Mouse (Mus musculus) right cerebral cortex, adult 18-20 months (tissue): ENCODE results near the gene Epo.

Experiments used
- DNase-seq: peaks from one replicate; pipeline ENCODE4 v3.0.0; 2022; ENCODE audit warnings: mixed read lengths

Gene Epo

DNA sequence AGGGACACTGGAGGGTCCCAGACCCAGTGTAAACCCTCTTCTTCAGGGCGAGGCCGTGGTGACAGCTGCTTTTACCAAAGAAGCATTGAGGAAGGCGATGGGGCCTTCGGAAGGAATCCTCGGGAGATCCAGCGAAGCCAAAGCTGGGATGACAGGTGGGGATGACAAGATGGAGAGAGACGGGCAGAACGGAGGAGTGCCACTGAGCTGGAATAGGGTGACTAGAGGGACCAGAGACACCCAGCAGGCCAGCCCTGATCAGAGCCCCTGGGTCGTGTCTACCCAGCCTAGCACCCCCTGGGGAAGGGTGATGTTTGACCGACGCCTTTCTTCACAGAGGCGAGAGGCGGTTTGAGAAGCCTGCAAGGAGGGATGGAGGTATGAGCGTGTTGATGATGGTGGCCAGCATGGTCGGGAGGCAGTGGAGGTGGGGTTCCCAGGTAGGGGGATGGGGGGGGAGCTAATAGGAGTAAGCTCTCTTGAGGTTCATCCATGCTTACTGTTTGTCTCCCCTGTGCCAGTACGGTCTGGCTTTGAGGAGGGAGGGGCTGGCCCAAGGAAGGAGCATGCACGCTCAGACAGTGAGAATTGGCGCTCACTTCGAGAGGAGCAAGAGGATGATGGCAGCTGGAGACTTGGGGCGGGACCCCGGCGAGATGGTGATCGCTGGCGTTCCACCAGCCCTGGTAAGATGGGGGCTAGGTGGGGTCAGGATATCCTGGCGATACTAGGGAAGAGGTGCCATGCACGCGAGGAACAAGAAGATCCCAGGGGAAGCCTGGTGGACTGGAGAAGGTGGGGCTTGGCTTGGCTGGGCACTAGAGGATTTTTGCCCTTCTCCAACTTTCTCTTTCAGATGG lies 13.1 kb downstream of the Epo start:
- DNase-seq: no peak

DNA sequence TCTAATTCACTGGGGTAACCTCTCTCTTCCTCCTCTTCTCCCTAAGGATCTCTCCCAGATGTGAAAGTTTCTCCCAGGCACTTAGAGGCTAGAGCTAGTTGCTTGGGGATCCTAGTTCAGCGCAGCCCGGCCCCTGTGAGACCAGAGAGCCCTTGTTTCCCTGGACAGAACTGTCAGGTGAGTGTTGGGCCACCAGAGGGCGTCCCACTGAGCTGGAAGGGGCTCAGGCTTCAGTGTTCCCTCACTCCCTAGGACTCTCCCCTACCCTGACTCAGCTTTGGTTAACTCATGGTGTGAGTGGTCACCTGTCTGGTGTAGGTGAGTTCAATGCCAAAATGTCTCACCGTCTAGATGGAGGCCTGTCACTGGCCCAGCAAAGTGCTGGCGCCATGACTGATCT lies 14.6 kb downstream of the Epo start, which contains the start of gene Gigyf1:
Gene Gigyf1, plus strand, starts transcription at position 113 of the 400 bp plus-strand sequence.
- DNase-seq: no peak

DNA sequence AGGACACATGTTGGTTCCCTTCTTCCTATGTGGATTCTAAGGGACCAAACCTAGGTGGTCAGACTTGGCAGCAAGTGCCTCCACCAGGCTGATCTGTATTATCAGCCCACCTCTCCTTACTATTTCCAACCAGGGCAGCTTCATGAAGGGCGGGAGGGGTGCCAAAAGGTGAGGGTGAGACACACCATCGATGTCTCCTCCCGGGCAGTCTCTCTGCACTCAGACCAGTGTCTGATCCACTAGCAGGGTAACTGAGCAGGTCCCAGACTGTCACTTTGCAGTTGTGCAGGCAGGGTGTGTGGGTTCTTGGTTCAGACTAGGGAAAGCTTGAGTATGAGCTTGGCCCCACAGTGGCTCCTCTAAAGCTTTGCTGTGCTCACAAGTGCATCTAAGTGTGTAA lies 18.2 kb downstream of the Epo start:
- DNase-seq: no peak

DNA sequence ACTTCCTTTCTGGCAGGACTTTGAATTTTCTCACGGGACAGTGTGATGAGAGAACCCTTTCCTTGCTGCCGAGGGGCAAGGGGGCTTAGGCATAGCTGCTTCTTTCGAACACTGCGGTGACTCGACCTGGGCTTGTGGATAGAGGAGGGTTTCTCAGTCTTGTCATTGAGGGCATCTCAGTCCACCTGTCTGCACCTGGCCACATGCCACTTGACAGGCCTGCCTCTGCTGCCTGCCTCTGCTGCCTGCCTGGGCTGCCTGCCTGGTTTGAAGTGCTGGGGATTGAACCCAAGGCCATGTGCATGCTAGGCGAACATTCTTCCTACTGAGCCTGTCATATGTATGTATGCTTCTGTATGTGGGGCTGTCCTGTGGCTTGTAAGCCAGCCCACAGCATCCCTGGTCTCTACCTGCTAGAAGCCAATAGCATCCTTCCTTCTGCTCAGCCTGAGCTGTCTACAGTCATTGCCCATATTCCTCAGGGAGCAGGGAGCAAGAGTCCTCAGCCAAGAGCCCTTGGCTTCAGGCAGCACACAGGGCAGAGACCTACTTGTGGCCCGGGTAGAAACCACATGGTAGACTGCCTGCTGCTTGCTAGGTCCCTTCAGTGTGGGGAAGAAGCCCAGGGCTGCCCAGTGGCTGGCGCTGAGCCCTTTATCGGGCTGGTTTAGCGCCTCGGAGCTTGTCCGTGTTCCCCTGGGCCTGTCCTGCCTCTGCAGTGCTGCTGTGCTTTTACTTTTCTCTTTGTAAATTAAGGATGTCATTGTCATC lies 18.9 kb downstream of the Epo start:
- DNase-seq: no peak

GRCm38 (mm10) chr5:137512847-137513794 lies 19.9 kb downstream of the Epo start:
- no peak for DNase-seq

DNA sequence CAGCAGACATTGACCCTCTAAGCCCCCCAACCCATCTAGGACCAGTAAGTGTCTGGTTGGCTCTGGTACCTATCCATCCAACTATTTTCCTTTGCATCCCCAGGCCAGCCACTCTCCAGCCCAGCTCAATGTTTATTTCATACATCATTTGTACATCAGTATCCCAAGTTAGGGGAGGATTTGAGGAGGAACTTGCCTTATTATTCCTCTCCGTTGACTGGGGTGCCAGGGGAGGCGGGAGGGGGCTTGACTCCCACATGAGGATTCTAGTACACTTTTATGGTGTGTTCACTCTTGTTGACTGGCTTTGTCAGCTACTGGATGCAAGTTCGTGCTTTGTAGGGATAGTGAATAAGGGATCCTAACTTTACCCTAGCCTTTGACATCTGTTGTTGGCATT lies 21.3 kb downstream of the Epo start:
- no peak for DNase-seq

DNA sequence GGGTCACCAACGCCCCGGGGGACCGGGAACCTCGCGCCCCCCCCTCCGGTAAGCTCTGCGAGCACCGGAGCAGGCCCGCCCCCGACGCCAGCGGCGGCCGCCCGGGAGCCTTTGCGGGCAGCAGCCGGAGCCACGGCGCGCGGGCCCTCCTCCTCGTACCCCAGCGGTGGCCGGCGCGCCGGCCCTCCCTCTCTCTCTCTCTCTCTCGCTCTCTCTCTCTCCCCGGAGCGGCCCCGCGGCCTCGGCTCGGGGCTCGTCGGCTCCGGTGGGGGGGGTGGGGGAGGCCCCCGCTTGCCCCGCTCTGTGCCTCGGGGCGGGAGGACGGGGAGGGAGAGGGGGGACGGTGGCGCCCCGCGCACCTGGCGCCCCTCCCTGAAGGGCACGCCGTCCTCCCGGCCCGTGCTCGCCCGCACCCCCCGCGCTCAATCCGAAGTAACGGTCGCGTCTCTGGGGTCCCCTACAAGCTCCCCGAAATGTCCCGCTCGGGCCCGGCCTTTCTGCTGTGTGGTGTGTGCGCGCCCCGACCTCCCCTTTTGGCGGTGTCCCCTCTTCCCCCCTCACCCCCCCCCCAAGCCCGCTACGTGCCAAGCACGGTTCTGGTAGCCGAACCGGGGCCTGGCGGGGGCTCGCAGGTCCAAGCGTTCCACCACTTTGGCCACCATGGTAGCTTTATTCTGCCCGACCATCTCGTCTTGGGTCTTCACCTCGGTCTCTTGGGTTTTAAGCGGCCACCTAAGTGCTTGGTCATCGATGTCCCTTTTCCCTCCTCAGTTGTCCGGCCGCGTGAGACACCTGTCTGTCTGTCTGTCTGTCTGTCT lies 22.3 kb downstream of the Epo start:
- no peak for DNase-seq

DNA sequence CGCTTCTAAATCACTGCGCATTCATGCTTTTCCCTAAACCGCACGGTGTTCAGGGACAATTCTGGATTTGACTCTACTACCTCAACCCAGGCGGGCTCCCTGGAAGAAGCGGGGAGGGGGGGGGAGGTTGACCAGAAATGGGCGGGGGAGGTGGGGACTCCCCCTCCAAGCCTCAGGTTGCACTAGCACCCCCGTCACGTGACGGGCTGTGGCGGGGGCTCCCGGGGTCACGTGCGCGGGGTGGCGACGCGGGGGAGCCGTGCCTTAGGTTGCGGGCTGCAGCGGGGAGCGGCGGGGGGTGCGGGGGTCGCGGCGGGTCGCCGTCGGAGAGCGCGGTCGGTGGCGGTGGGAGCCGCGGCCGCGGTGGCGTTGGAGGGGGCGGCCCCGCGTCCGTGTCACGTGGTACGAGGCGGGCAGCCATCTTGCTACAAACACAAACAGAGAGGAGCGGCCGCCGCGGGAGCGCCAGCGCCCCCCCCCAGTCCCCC lies 23.0 kb downstream of the Epo start:
- DNase-seq: peak; percentile 81

DNA sequence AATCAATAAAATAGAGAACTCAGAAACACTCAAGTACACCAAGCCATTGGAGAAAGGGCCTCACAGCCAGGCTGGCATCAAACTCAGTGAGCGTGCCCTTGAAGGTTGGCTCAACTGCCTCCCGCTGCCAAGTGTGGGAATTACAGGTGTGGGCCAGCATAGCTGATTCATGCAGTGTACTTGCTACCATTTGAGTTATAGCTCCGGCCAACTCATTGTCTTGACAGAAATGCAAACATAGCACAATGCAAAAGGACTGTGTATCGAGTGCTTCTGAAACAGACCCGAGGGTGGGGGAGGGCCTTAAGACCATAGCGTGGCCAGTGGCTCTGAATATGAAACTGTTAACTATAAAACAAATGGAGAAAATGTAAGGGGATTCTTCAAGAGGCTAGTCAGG lies 29.0 kb downstream of the Epo start:
- no peak for DNase-seq

- peak; percentile 79 for DNase-seq
Measured at GRCm38 (mm10) chr5:137502667-137503110, 30.4 kb downstream of the Epo start.

DNA sequence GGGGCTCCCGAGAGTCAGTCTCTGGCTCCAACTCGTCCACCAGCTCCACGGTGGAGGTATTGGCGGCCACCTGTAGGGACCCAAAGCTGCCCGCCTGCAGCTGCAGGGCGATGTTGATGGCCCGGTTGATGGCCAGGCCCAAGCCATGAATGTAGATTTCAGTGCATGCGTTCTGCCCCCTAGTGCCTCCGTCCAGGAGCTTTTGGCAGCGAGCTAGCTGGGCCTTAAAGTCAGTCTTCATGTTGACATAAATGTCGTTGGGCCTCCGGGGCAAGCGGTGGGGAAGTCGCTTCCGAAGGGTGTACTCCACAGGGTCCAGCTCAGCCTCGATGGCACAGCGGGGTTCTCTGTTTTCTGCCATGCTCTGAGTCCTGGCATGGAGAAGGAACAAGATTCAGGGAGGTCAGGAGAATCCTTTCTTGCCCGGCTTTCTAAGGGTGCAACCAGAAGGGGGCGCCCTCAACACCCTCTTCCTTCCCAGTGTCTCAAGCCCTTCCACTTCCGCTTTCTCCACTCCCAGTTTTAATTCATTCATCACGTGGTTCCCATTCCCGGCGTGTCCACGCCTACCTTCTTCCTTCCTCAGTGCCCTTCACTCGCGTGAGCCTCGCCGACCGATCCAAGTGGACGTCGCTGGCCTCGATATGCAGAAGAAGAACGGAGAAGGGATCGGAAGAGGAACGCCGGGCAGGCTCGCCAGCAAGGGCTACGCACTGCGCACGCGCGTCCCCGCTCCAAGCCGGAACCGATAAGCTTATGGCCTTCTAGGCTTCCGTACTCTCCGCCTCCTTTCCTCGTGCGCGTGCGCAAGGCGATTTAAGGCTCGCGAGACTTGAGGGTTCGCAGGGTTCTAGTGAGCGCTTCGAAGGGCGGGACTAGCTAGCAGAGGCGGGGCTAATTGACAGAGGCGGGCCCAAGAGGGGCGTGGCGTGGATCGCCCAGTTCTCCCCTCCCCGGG lies 31.1 kb downstream of the Epo start, which contains the start of gene Pop7:
Gene Pop7, minus strand, starts transcription at position 810 of the 958 bp plus-strand sequence.
- DNase-seq: peak; percentile 99

DNA sequence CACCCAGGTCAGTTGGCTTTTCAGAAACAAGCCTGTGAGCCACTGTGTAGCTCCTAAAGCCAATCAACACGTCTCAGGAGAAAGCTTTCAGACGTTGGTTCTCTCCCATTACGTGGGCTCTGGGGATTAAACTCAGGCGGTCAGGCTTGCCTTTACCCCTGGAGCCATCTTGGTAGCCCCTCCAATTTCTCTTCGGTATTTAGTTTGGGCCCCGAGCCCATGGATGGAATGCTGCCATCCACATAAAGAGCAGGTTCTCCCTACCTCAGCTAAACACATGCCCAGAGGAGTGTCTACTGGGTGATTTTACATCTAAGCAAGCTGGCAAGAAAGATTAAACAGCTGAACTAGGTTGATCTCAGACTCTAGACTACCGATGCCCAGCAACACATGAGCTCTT lies 32.9 kb downstream of the Epo start:
- DNase-seq: no peak

- DNase-seq: no peak
Measured at GRCm38 (mm10) chr5:137493831-137494230, 39.2 kb downstream of the Epo start.

GRCm38 (mm10) chr5:137491559-137491958 lies 41.5 kb downstream of the Epo start:
- DNase-seq: no peak

DNA sequence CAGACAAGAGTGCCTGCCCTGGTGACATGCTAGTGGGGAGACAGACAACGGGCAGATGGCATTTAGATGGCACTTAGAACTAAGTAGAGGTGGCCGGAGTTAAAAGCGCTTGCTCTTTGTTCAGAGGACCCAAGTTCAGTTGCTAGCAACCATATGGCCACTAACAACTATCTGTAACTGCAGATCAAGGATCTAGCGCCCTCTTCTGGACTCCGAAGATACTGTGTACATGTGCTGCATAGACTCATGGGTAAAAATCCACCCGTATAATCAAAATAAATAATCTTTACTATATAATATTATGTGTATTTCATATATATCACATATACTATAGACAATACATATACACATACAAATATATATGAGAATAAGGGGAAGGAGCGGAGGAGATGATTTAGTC lies 45.4 kb downstream of the Epo start:
- DNase-seq: no peak

GRCm38 (mm10) chr5:137485851-137486155 lies 47.2 kb downstream of the Epo start:
- no peak for DNase-seq

DNA sequence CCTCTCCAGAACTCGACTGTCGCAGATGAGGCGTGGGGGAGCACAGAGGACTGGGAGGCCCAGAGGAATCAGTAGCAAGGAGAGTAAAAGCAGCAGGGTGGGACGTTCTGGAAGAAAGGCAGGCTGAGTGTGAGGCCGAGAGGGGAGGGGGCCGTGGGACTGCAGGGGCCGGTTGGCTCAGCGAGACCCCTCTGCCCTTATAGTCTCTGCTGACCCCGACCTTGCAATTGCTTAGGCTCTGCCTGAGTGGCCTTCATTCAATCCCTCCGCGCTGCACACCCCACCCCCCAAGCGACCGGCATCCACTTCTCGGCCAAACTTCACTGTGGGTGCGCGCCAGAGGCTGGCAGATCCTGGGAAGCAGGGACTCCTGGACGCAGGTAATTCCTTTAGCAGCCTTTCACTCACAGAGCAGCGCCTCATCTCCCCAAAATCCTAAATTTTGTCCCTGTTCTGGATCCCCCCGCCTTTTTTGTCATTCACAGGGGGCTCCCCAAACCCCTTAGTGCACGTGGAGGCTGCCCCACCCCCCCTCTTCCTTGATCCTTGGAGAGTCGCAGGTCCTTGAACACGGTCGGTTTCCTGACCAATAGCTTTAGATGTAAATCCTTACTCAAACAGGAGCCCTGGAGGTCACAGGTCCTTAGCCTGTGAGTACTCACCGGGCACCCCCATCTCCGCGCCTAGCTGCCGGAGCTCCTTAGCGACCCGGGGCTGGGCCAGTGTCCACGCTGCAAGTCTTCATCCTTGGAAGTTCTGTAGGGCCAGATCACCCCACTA lies 47.8 kb downstream of the Epo start:
- DNase-seq: no peak

DNA sequence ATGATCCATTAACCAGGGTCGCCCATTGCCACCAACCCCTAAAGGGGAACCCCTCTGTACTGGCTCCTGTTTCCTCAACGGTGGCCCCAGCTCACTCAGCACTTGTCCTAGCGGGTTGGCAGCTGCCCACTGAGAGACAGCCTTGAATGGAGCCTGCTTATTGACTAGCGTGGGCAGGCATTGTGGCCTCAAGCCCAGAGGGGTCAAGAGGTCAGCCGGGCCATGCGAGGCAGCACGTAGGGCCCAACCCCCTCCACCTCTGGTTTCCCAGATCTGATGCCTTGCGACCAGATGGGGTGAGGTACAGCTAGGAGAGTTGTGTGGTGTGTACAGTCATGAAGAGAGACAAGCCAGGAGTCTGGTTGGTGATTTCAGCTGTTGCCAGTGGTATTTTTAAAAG lies 51.1 kb downstream of the Epo start:
- DNase-seq: no peak

DNA sequence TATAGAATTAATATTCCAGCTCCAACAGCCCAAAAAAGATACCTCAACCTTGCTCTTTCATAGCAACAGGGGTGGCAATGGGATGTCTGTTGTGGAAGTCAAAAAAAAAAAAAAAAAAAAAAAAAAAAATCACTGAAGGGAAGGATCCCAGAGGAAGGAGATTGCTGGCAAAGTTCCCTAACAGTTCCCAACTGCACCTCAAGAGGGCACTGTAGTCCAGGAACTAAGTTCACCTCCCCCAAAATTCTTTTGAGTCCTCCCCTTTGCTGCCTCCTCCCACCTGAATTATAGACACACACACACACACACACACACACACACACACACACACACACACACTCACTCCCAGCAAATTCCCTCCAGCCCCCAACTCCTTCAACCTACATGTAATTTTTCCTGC lies 51.9 kb downstream of the Epo start:
- DNase-seq: peak; percentile 70

DNA sequence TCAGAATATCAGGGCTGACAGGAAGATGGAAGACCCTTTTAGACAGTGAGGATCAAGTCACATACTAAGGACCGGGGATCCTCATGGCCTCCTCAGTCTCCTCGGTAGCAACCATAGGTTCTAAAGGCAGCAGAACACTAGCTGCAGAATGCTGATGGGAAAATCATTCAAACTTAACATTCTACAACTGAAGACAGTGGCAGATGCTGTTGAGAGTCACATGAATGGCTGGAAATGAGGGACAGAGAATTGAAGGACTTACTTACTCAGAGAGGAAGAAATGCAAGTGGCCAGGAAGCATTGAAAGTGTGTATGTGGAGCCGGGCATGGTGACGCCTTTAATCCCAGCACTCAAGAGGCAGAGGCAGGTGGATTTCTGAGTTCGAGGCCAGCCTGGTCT lies 56.1 kb downstream of the Epo start, which contains the start of gene Zan:
Gene Zan, minus strand, starts transcription at position 101 of the 400 bp plus-strand sequence.
- DNase-seq: no peak
